Mouse (Mus musculus) limb, embryonic 14.5 days (tissue): ENCODE results near the gene Dnajb8. TPM values are rescaled to one million over a fixed set of nuclear protein-coding genes. Genes with fewer than 3 reads are reported as not detected.
A peak's percentile ranks its signal among the peaks of the same experiment; 100 is the strongest.

Source experiments
- ATAC-seq: fragments of 200-750 bp; cut with Nextera tagmentation; 2 replicates; pipeline ENCODE4 v1.8.0; 2017; ENCODE audit warnings: low read depth, moderate number of reproducible peaks, moderate TSS enrichment; ENCODE audit not compliant: low FRiP score
- DNase-seq: peaks from one replicate; pipeline ENCODE4 v3.0.0-alpha.2; 2015; ENCODE audit warnings: low spot score
- H3K27ac ChIP-seq: fragments of 300-500 bp; sonication (generic); replicated peaks from 2 replicates; pipeline ENCODE4 v1.5.1; 2014; ENCODE audit warnings: low read depth, mild to moderate bottlenecking, low read length, moderate library complexity, mixed read lengths
- H3K27me3 ChIP-seq: fragments of 300-500 bp; sonication (generic); 2 replicates; pipeline ENCODE4 v1.6.1; 2014; ENCODE audit warnings: low read length, mixed read lengths; ENCODE audit not compliant: control insufficient read depth, insufficient read depth
- H3K36me3 ChIP-seq: fragments of 300-500 bp; sonication (generic); 2 replicates; pipeline ENCODE4 v1.6.1; 2014; ENCODE audit warnings: mild to moderate bottlenecking, low read length, moderate library complexity, mixed read lengths; ENCODE audit not compliant: control insufficient read depth, insufficient read depth
- H3K4me1 ChIP-seq: fragments of 300-500 bp; sonication (generic); 2 replicates; pipeline ENCODE4 v1.6.1; 2014; ENCODE audit warnings: antibody characterized with exemption, low read length, mixed read lengths; ENCODE audit not compliant: control insufficient read depth, insufficient read depth
- H3K4me2 ChIP-seq: fragments of 300-500 bp; sonication (generic); replicated peaks from 2 replicates; pipeline ENCODE4 v1.6.1; 2014; ENCODE audit warnings: low read depth, mild to moderate bottlenecking, low read length, moderate library complexity; ENCODE audit not compliant: severe bottlenecking
- H3K4me3 ChIP-seq: fragments of 300-500 bp; sonication (generic); replicated peaks from 2 replicates; pipeline ENCODE4 v1.5.1; 2014; ENCODE audit warnings: low read length
- H3K9ac ChIP-seq: fragments of 300-500 bp; sonication (generic); 2 replicates; pipeline ENCODE4 v1.6.1; 2014; ENCODE audit warnings: mild to moderate bottlenecking, low read depth, low read length, moderate library complexity; ENCODE audit not compliant: severe bottlenecking
- H3K9me3 ChIP-seq: fragments of 300-500 bp; sonication (generic); 2 replicates; pipeline ENCODE4 v1.6.1; 2016; ENCODE audit warnings: low read length; ENCODE audit not compliant: control insufficient read depth
- POLR2A ChIP-seq: fragments of 200-500 bp; IDR thresholded peaks from 2 replicates; pipeline ENCODE4 v1.8.0; 2012; ENCODE audit warnings: inconsistent platforms, mild to moderate bottlenecking, moderate library complexity, borderline replicate concordance; ENCODE audit not compliant: insufficient read depth, insufficient read length; ENCODE audit errors: extremely low read depth
- WGBS: fragments of 180-500 bp; shearing (Covaris S2); extraction: QIAGEN DNeasy Blood & Tissue Kit; methylation state at CpG from one replicate; pipeline ENCODE4 v1.1.7; 2014; 5-methylcytosine and 5-hydroxymethylcytosine counted together
- polyA plus RNA-seq, 2 experiments: library from polyadenylated mRNA; depleted of rRNA in 1 of 2; stranded (reverse) in 1 of 2; unstranded in 1 of 2; fragments of >200 nt; fragmentation: Nextera tagmentation in 1 of 2; extraction: Ambion mirVana in 1 of 2; gene quantifications; 2 replicates each; pipeline versions ENCODE4 v1.2.1 to v1.2.3; 2012 to 2014

Dnajb8 gene
- polyA plus RNA-seq, 2 experiments, result not detected

- H3K9ac ChIP-seq, result no peak overlapping the region
- H3K4me2 ChIP-seq, result no peak overlapping the region
- H3K27ac ChIP-seq, result no peak overlapping the region
- TF ChIP-seq POLR2A, result no peak
- no peaks in the 10 kb centered on the region for H3K4me1 ChIP-seq
- ATAC-seq (no peak), DNase-seq (peak; percentile 14)
- WGBS, result 85% methylated on average over 6 of the region's 6 CpGs
- no peak overlapping the region for H3K4me3 ChIP-seq
- H3K9me3 ChIP-seq, result no peaks in the 10 kb centered on the region
- H3K27me3 ChIP-seq, result no peaks in the 10 kb centered on the region
- no peaks in the 10 kb centered on the region for H3K36me3 ChIP-seq
These were observed 68.2 kb downstream of the Dnajb8 start for GRCm38 (mm10) chr6:88290129-88290766.

DNA sequence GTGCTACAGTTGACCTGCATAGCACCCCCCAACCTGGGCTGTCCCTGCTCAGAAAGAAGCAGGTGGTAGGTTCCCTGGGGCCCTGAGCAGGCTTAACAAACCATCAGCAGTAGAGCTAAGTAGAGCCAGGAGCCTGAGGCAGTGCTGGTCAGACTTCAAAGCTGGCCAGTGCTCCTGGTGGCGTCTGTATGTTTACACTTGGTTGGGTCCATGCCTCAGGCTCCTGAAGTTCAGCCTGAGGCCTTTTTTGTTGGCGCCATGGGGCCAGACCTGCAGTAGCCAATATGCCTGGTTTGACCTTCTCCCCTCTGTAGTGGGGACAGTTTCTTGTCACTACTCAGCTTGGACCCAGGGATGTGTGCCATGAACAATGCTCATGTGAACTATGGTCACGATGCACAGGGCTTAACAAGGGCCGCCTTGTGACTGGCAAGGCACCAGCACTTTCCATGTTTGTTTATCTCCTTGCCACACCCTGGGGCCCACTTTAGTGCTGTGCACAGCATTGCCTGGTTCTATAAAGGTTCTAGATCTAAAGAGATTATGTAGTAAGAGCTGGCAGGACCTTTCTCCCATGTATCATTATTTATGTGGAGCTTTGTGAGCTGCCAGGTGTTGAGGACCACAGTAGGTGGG, 70.3 kb downstream of the Dnajb8 start:
- no peaks in the 10 kb centered on the region for H3K9me3 ChIP-seq
- TF ChIP-seq POLR2A, result no peak

DNA sequence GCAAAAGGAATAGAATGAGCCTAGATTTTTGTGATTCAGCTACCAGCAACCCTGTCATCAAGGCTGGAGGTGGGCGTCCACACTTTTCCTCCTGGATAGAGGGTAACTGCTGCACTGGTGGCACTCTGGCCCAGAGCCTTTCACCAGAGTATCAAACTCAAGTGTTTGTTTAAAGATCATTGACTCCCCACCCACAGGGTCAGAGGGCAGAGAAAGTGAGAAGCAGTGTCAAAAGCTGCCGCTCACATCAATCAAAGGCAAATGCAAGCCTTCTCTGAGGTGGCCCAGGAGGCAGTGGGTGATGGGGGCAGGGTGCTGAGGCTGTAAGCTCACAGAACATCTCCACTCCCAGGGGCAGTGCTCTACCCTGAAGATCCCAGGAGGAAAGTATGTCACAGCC, 77.4 kb downstream of the Dnajb8 start:
- ATAC-seq (no peak), DNase-seq (no peak)
- 59% methylated on average over 2 of the region's 2 CpGs for WGBS
- Histone ChIP-seq H3K36me3 (no peaks in the 10 kb centered on the region), H3K4me3 (no peak overlapping the region), H3K9ac (no peak overlapping the region), H3K27me3 (no peaks in the 10 kb centered on the region), H3K9me3 (no peaks in the 10 kb centered on the region), H3K27ac (no peak overlapping the region), H3K4me2 (no peak overlapping the region), H3K4me1 (no peaks in the 10 kb centered on the region)
- no peak for TF ChIP-seq POLR2A

More for the DNA sequence above, 70.3 kb downstream of the Dnajb8 start:
- ATAC-seq (no peak), DNase-seq (no peak)
- 65% methylated on average over 4 of the region's 4 CpGs for WGBS
- H3K27me3 ChIP-seq, result no peaks in the 10 kb centered on the region
- no peaks in the 10 kb centered on the region for H3K36me3 ChIP-seq
- no peak overlapping the region for H3K9ac ChIP-seq
- H3K4me1 ChIP-seq, result no peaks in the 10 kb centered on the region
- H3K4me2 ChIP-seq, result no peak overlapping the region
- no peak overlapping the region for H3K4me3 ChIP-seq
- H3K27ac ChIP-seq, result no peak overlapping the region

DNA sequence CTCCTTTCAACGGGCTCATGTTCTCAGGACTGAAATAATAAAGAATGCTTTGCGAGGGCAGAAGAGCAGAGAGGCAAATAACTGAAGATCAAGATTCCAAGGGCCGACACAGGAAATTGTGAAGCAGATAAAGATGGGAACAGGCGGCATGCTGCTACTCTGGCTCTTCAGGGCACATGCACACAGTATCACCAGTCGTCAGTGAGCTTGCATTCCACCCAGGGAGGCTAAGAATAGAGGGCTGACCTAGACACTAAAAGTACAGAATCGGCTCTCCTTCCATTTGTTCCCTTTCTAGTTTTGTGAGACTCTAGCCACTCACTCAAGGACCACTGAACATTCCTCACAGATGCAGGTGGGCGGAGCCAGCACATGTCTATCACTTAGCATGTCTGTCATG, 79.2 kb downstream of the Dnajb8 start:
- Histone ChIP-seq H3K4me2 (no peak overlapping the region), H3K4me3 (no peak overlapping the region), H3K9me3 (no peaks in the 10 kb centered on the region), H3K27me3 (no peaks in the 10 kb centered on the region), H3K27ac (no peak overlapping the region), H3K4me1 (no peaks in the 10 kb centered on the region), H3K36me3 (no peaks in the 10 kb centered on the region), H3K9ac (no peak overlapping the region)
- WGBS, result 65% methylated on average over 7 of the region's 7 CpGs
- ATAC-seq, result no peak
- no peak for TF ChIP-seq POLR2A
- no peak for DNase-seq

Other genes starting within 250 kb of the Dnajb8 start
- 118 and 159 TPM in 2 replicates for gene H1fx, start 240.6 kb upstream of the Dnajb8 start, polyA plus RNA-seq (2012; rRNA removed)
- gene H1fx, start 240.6 kb upstream of the Dnajb8 start, polyA plus RNA-seq (2014; fragmentation: Nextera tagmentation; extraction: Ambion mirVana), result 61.9 and 80.5 TPM in 2 replicates
- gene Rab7, start 177.0 kb upstream of the Dnajb8 start, polyA plus RNA-seq (2012; rRNA removed), result 185 and 208 TPM in 2 replicates
- gene Rab7, start 177.0 kb upstream of the Dnajb8 start, polyA plus RNA-seq (2014; fragmentation: Nextera tagmentation; extraction: Ambion mirVana), result 217 and 225 TPM in 2 replicates
- gene Rpn1, start 137.8 kb upstream of the Dnajb8 start, polyA plus RNA-seq (2012; rRNA removed), result 316 and 329 TPM in 2 replicates
- gene Rpn1, start 137.8 kb upstream of the Dnajb8 start, polyA plus RNA-seq (2014; fragmentation: Nextera tagmentation; extraction: Ambion mirVana), result 381 and 396 TPM in 2 replicates
- 15.7 and 18.4 TPM in 2 replicates for gene Gata2, start 28.4 kb upstream of the Dnajb8 start, polyA plus RNA-seq (2012; rRNA removed)
- gene Gata2, start 28.4 kb upstream of the Dnajb8 start, polyA plus RNA-seq (2014; fragmentation: Nextera tagmentation; extraction: Ambion mirVana), result 18.1 and 19.3 TPM in 2 replicates
- 23.0 and 32.4 TPM in 2 replicates for gene Eefsec, start 224.3 kb downstream of the Dnajb8 start, polyA plus RNA-seq (2012; rRNA removed)
- gene Eefsec, start 224.3 kb downstream of the Dnajb8 start, polyA plus RNA-seq (2014; fragmentation: Nextera tagmentation; extraction: Ambion mirVana), result 38.2 and 51.9 TPM in 2 replicates
- gene Ruvbl1, start 243.1 kb downstream of the Dnajb8 start, polyA plus RNA-seq (2012; rRNA removed), result 67.4 and 79.9 TPM in 2 replicates
- 120 and 130 TPM in 2 replicates for gene Ruvbl1, start 243.1 kb downstream of the Dnajb8 start, polyA plus RNA-seq (2014; fragmentation: Nextera tagmentation; extraction: Ambion mirVana)